Mouse (Mus musculus): Measurements from ENCODE around the gene Ccl9.

DNA sequence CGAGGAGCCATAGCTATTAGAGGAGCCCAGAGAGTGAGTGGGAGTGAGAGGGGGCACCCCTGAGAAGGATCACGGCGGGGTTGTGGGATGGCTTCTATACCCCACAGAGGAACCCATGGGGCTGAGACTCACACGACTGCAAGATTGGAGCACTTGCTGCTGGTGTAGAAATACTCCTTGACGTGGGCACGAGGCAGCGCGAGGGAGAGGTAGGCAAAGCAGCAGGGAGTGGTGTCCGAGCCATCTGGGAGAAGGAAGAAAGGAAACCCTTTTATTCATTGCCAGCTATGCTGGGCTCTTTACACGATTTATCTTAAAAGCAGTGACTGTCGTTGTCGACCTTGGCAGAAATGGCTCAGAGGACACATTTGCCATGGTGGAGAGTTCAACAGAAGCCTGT is 49.4 kb downstream of the Ccl9 start:
- TF ChIP-seq POLR2A (IDR thresholded peaks at IDR 0.05; ENCODE audit: low read depth, low read length), result no peak
- no peak for TF ChIP-seq CTCF (conservative IDR thresholded peaks at IDR 0.05; ENCODE audit: insufficient read depth, insufficient read length, low read depth, low read length)
